Mouse (Mus musculus): ENCODE data around the gene Hk2. TPM values are rescaled to one million over a fixed set of nuclear protein-coding genes. Genes with fewer than 3 reads are reported as not detected.

Hk2 gene
- polyA plus RNA-seq, 1 experiment = 81.2 TPM

- TF ChIP-seq SRF (IDR thresholded peaks at IDR 0.05; ENCODE audit: control insufficient read depth, insufficient read length, low read depth) (no peak), USF1 (IDR thresholded peaks at IDR 0.05; ENCODE audit: low read depth) (peak; percentile 67), MYOD1 (IDR thresholded peaks at IDR 0.05; ENCODE audit: control insufficient read depth in 1 of 3, insufficient read length in 2 of 3, low read depth in 2 of 3) (peak in 1 of 3 experiments; percentile 36), E2F4 (IDR thresholded peaks at IDR 0.05; ENCODE audit: insufficient read depth) (no peak), POLR2AphosphoS2 (IDR thresholded peaks at IDR 0.05; ENCODE audit: insufficient read length, low read depth) (peak; percentile 14), MAX (IDR thresholded peaks at IDR 0.05; ENCODE audit: low read depth) (peak; percentile 82), CEBPB (IDR thresholded peaks at IDR 0.05; ENCODE audit: insufficient read depth, poor library complexity, severe bottlenecking) (no peak), REST (IDR thresholded peaks at IDR 0.05; ENCODE audit: insufficient read depth, insufficient read length) (no peak), MYOG (IDR thresholded peaks at IDR 0.05; ENCODE audit: control insufficient read depth in 1 of 3, insufficient read depth in 1 of 3, insufficient read length in 2 of 3, low read depth in 2 of 3) (no peak), TCF3 (IDR thresholded peaks at IDR 0.05; ENCODE audit: insufficient read length, low read depth) (no peak), POLR2A (IDR thresholded peaks at IDR 0.05; ENCODE audit: insufficient read length, low read depth) (peak; percentile 33), TCF12 (IDR thresholded peaks at IDR 0.05; ENCODE audit: insufficient read depth, poor library complexity, severe bottlenecking) (no peak)
- Histone ChIP-seq H3K79me2 (ENCODE audit: control insufficient read depth, insufficient read depth) (peaks cover 46% of the 10 kb centered on the region), H3K4me2 (ENCODE audit: low read depth) (peak overlapping the region; percentile 97), H3K27me3 (ENCODE audit: control insufficient read depth, insufficient read depth, insufficient read length) (no peaks in the 10 kb centered on the region), H3K36me3 (ENCODE audit: control insufficient read depth, insufficient read depth) (no peaks in the 10 kb centered on the region), H3K4me3 (peak overlapping the region; percentile 99), H3ac (ENCODE audit: control insufficient read depth, insufficient read length) (peak overlapping the region; percentile 37)
These were observed 758 bp downstream of the Hk2 start for GRCm38 (mm10) chr6:82773261-82774131.

- peak overlapping the region; percentile 37 for H3ac ChIP-seq (ENCODE audit: control insufficient read depth, insufficient read length)
- TF ChIP-seq USF1 (IDR thresholded peaks at IDR 0.05; ENCODE audit: low read depth) (no peak), CEBPB (IDR thresholded peaks at IDR 0.05; ENCODE audit: insufficient read depth, poor library complexity, severe bottlenecking) (no peak), MYOG (IDR thresholded peaks at IDR 0.05; ENCODE audit: control insufficient read depth in 1 of 3, insufficient read depth in 1 of 3, insufficient read length in 2 of 3, low read depth in 2 of 3) (no peak), TCF12 (IDR thresholded peaks at IDR 0.05; ENCODE audit: insufficient read depth, poor library complexity, severe bottlenecking) (no peak), MAX (IDR thresholded peaks at IDR 0.05; ENCODE audit: low read depth) (no peak), MYOD1 (IDR thresholded peaks at IDR 0.05; ENCODE audit: control insufficient read depth in 1 of 3, insufficient read length in 2 of 3, low read depth in 2 of 3) (no peak), SRF (IDR thresholded peaks at IDR 0.05; ENCODE audit: control insufficient read depth, insufficient read length, low read depth) (no peak), E2F4 (IDR thresholded peaks at IDR 0.05; ENCODE audit: insufficient read depth) (no peak)
- H3K36me3 ChIP-seq (ENCODE audit: control insufficient read depth, insufficient read depth) = no peaks in the 10 kb centered on the region
- peak overlapping the region; percentile 99 for H3K4me3 ChIP-seq
- peaks cover 56% of the 10 kb centered on the region for H3K79me2 ChIP-seq (ENCODE audit: control insufficient read depth, insufficient read depth)
- H3K4me2 ChIP-seq (ENCODE audit: low read depth) = peak overlapping the region; percentile 97
- no peaks in the 10 kb centered on the region for H3K27me3 ChIP-seq (ENCODE audit: control insufficient read depth, insufficient read depth, insufficient read length)
These were observed 1.7 kb downstream of the Hk2 start for GRCm38 (mm10) chr6:82772451-82773101.

- TF ChIP-seq TCF12 (IDR thresholded peaks at IDR 0.05; ENCODE audit: insufficient read depth, poor library complexity, severe bottlenecking) (no peak), POLR2AphosphoS2 (IDR thresholded peaks at IDR 0.05; ENCODE audit: insufficient read length, low read depth) (no peak), TCF3 (IDR thresholded peaks at IDR 0.05; ENCODE audit: insufficient read length, low read depth) (no peak), MAX (IDR thresholded peaks at IDR 0.05; ENCODE audit: low read depth) (no peak)
- no peak overlapping the region for H3ac ChIP-seq (ENCODE audit: control insufficient read depth, insufficient read length)
- H3K79me2 ChIP-seq (ENCODE audit: control insufficient read depth, insufficient read depth) = peaks cover 61% of the 10 kb centered on the region
- H3K4me3 ChIP-seq = peak overlapping the region; percentile 99
- no peaks in the 10 kb centered on the region for H3K27me3 ChIP-seq (ENCODE audit: control insufficient read depth, insufficient read depth, insufficient read length)
- H3K36me3 ChIP-seq (ENCODE audit: control insufficient read depth, insufficient read depth) = no peaks in the 10 kb centered on the region
- peak overlapping the region; percentile 97 for H3K4me2 ChIP-seq (ENCODE audit: low read depth)
These were observed 2.3 kb downstream of the Hk2 start for GRCm38 (mm10) chr6:82771981-82772409.

- Histone ChIP-seq H3K27me3 (ENCODE audit: control insufficient read depth, insufficient read depth, insufficient read length) (no peaks in the 10 kb centered on the region), H3K36me3 (ENCODE audit: control insufficient read depth, insufficient read depth) (no peaks in the 10 kb centered on the region), H3K79me2 (ENCODE audit: control insufficient read depth, insufficient read depth) (peaks cover 71% of the 10 kb centered on the region), H3ac (ENCODE audit: control insufficient read depth, insufficient read length) (no peak overlapping the region), H3K4me3 (peak overlapping the region; percentile 99), H3K4me2 (ENCODE audit: low read depth) (peak overlapping the region; percentile 97)
- TF ChIP-seq SRF (IDR thresholded peaks at IDR 0.05; ENCODE audit: control insufficient read depth, insufficient read length, low read depth) = no peak
- no peak for TF ChIP-seq REST (IDR thresholded peaks at IDR 0.05; ENCODE audit: insufficient read depth, insufficient read length)
These were observed 3.2 kb downstream of the Hk2 start for GRCm38 (mm10) chr6:82771059-82771458.

GRCm38 (mm10) chr6:82770286-82770685 is 4.0 kb downstream of the Hk2 start:
- no peak for TF ChIP-seq REST (IDR thresholded peaks at IDR 0.05; ENCODE audit: insufficient read depth, insufficient read length)
- no peak for TF ChIP-seq USF1 (IDR thresholded peaks at IDR 0.05; ENCODE audit: low read depth)
- Histone ChIP-seq H3K27me3 (ENCODE audit: control insufficient read depth, insufficient read depth, insufficient read length) (no peaks in the 10 kb centered on the region), H3K36me3 (ENCODE audit: control insufficient read depth, insufficient read depth) (no peaks in the 10 kb centered on the region), H3K79me2 (ENCODE audit: control insufficient read depth, insufficient read depth) (peaks cover 78% of the 10 kb centered on the region), H3K4me3 (no peak overlapping the region), H3K4me2 (ENCODE audit: low read depth) (peak overlapping the region; percentile 97), H3ac (ENCODE audit: control insufficient read depth, insufficient read length) (no peak overlapping the region)

Data from myocyte (in vitro differentiated cells).